Mouse (Mus musculus) megakaryocyte progenitor cell, adult 5-6 weeks (primary cell): ENCODE results near the gene Copz2. TPM values are rescaled to one million over a fixed set of nuclear protein-coding genes. Genes with fewer than 3 reads are reported as not detected.

Experiments used
- ATAC-seq: replicated peaks from 2 replicates; pipeline ENCODE4 v1.8.0; 2016; ENCODE audit warnings: mild to moderate bottlenecking, moderate TSS enrichment, inconsistent platforms; ENCODE audit not compliant: poor library complexity
- total RNA-seq, 2 experiments: library from RNA; stranded (forward) in 1 of 2; stranded (reverse) in 1 of 2; fragments of 157-497, 149-512 nt in 1 of 2; fragments of 200-1000 nt in 1 of 2; gene quantifications; 2 replicates each; pipeline versions ENCODE4 v1.2.3 to v1.2.4; 2015 to 2017

Copz2 gene
- total RNA-seq, 2 experiments from 2014 or later, result 3.3 to 6.5 TPM

DNA sequence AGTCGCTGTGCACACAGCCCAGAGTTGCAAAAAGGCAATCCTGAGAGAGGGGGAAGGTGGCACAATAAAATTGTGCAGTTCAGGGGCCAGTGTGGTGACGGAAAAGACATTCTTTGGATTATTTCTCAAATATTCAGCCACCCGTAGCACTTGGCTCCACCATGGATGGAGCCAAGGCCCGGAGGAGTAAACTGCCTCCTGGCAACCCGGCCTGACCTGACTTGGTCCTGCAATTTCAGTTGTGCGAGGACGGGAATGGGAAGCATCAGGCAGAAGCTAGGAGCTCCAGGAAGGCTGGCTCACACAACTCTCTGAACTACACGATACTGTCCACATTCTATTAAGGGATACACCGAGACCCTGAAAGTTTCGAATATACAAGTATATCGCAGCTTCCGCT, 12.9 kb downstream of the Copz2 start:
- no peak for ATAC-seq

DNA sequence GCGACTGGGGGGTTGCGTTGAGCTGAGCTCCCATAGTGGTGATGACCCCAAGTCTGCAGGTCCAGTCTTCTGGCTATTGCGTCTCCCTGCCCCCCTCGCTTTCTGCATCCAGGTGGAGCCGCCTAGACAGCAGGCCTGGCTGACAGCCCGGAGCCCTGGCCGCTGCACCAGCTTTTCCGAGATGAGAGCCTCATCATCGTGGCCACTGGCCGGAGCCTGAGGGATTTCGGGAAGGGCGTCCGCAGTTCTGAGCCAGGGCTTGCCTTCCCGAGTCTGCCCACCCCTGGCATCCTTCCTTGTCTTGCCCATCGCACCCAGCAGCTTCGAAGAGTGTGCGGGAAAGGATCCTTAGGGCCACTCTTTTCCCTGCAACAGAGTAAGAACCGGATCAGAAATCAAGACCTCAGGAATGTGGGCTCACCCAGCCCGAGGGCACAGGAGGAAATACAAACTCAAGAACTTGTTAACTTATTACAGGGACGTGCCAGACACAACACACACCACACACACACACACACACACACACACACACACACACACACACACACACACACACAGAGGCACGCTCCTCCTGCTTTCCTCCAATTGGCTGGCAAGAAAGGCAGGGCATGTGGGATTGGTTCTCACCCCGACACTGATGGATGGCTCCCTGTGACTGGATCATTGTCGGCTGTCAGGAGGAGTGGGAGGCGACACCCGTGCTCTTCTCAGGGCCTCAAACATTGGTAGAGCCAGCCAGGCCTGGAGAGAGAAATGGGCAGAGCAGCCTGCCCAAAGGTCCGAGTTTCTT, 13.7 kb downstream of the Copz2 start:
- no peak for ATAC-seq

DNA sequence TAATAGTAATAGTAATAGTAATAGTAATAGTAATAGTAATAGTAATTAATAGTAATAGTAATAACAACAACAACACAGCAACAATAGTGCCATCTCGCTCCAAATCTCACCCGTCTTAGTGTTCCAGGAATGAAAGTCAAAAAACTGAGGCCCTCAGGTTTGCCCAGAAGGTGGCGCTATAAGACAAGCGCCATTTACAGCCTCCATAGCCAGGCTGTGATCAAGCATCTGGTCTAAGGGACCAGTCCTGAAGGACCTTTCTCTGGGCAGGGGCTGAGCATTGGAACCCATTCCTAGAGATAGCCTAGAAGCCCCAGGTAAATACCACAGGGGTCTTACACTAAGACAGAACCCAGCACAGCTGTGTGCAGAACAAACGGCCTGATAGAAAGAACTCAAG, 17.5 kb downstream of the Copz2 start:
- peak; percentile 81 for ATAC-seq

DNA sequence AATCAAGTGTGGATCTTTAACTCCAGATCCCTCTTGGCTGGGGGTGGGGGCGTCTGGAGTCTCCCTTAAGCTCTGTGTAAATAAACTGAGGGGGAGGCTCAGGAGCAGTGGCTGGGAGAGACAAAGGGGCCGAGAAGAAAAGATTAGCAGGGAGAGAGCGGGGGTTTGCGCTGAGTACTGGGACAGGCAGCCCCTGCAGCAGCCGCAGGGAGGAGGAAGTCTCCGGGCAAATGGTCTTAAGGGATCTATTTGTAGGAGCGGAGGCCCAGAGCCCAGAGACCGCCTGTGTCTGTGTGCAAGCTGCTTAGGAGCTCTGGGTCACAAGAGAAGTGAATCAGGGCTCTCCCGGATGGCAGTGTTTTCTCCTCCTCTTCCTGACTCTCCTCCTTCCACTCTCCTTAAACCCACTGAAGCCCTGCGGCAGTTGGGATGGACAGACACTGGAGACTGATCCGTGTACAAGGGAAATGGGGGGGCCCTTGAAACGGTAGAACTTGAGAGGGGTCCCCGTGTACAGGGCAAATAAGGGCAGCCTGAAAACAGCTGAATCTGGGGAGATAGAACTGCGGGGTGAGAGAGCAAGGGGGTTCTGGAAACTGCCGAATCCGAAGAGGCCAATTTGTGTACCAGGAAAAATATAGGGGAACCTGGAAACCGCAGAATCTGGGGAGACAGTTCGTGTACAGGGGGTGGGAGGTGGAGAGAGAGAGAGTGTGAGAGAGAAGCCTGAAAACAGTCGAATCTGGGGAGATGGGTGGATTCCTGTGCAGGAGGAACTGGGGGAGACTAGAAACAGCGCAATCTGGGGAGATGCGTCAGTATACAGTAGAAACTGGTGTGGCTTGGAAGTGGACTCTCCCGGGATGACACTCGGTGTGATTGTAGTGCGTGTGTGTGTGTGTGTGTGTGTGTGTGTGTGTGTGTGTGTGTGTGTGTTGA, 23.0 kb downstream of the Copz2 start:
- ATAC-seq, result no peak; the same call in 1 of the 2 replicates

DNA sequence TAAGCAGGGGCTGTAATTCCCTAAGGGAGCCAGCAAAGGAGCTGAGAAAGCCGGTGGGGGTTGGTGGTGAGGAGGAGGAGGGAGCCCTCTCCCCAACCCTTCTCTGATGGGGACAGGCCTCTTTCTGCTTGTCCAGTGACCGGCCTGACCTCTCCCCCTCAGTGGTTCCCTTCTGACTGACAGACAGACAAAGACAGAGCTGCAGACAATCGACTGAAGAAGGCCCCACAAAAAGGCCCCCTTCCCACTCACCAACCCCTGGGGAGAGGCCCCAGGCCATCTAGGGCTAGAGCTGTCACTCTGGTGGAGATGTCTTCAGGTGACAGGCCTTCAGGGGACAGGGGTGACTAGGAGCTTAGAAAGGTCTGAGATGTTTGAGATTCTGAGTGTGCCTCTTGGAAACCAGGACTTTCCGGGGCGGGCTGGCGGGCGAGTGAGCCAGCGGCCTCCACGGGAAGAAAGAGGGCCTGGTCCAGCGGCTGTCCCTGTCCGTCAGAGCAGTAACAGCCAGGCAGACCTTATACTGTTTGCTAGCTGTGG, 24.0 kb downstream of the Copz2 start:
- no peak for ATAC-seq

DNA sequence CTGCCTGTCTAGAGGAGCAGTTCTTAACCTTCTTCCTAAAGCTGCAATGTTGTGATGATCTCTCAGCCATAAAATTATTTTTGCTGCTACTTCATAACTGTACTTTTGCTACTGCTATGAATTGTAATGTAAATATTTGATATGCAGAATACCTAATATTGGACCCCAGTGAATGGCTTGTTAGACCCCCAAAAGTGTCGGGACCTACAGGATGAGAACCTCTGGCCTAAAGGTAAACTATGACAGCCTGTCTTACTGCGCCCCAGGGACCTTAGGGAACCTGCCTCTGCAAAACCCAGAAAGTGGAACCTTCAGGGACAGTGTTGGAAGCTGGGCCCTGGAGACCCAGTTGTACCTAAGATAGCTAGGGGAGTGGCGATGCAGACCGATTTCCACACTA, 25.6 kb downstream of the Copz2 start:
- ATAC-seq, result no peak

DNA sequence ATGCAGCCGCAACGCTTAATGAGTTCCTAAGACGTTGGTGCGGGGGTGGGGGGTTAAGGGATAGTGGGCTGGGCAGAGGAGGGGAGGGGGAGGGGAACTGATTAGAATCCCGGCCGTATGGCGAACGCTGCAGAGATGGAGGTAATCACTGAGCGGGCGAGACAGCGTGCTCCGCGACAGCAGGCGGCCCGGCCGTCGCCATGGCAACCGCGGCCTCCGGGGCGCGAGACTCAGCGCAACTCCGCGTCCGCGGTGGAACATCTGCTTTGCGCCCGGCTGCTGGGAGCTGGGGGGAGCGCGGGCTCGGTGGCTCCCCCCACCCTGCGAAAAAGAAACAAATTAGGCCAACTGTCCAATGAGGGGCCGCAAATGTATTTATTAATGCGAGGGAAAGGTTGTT, 26.1 kb downstream of the Copz2 start:
- ATAC-seq, result peak; percentile 59

DNA sequence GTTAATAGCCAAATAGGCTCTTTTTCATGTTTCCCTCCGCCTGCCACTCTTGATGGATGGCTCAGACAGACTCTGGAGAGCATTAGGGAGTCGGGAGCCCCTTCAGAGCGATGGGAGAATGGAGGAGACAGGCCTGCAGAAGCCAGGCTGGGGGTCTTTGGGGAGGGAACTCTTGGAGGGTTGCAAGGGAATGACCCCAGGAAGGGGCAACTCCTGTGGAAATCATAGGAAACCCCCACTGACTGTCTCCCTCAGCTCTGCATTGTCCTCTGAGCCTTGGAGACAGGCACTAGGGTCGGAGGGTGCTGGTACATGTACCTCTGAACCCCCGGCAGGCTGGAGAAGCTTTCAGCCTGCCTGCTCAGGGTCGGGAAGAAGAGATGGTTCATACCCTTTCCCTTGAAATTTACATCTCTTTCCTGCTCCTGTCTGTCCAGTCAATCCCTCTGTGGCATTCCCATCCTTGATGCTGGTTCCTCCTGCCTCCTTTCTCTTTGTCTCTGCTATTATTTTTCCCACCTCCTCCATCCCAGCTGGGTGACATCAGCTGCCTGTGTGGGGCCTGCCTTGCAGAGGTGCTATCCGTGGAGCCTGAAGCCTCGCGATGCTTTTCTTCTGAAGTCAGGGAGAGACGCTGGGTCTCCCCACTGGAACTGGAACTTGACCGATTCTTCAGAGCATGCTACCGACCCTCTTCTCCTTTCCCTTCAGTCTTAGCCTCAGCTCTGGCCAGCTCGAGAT, 26.8 kb downstream of the Copz2 start:
- ATAC-seq, result no peak

DNA sequence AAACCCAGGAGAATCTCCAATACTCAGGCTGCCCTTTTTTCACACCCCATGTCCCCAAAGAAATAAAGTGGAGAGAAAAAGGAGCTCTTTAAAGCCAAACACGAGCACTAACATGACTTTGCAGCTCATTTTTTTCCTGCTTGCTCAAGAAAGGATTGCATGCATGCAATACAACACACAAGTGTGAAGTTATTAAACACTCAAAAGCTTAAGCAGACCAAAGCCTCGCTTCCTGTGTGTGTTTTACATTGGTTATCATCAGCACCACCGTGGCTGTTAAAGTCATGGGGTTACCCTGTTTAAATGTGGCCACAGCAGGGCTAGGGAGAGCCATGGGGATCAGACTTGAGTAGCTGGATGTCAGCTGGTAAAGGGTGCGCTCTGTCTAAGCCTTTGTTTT, 27.4 kb downstream of the Copz2 start:
- ATAC-seq, result no peak

DNA sequence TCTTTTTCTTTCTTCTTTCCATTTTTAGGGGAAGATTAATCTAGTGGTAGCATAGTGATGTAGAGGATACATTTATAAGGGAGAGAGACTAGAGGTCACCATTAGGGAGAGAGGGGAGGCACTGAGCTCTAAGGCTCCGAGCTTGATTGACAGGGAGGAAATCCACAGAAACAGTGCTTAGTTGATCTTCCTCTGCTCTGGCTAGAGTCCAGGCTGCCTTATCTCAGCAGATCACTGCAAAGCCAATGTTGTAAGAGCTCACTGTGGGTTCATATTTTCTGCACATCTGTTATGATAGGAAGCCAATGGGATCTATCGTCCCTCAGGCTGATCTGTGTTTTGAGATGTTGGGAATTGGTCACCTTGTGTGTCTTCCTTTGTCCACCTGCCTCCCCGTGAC, 29.0 kb downstream of the Copz2 start:
- ATAC-seq, result peak; percentile 76

DNA sequence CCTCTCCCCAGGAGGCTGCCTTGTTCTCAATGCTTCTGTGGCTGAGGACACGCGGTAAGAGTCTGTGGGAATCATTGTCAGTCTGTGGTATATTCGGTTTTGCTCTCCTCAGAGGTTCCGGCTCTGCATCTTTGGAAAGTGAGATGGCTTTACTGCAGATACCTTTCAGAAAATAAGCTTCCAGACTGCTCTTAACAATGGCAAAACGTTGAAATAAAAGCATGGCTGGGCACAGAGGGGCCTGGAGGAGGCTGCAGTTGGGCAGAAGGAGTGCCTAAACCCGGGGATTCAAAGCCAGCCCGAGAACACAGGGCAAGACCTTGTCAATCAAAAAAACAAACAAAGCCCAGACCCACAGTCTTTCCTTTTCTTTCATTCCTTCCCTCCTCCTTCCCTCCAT, 29.7 kb downstream of the Copz2 start:
- no peak for ATAC-seq

DNA sequence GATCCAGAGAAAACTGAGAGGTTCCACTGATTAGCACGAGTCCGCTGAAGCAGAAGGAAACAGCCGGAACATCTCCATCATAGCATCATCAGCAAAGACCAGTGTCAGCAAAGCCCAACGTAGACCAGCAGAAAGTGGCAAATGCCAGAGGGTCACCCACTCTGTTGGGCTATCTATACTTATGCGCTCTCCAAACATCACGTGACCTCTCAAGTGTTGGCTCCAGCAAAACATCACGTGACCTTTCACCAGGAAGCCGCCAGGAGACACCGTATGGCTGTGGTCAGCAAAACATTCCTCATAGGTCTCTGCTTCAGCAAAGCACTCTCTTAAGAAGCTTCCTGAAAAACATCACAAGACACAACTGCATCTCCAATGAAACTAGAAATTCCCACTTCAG, 30.6 kb downstream of the Copz2 start:
- no peak for ATAC-seq

DNA sequence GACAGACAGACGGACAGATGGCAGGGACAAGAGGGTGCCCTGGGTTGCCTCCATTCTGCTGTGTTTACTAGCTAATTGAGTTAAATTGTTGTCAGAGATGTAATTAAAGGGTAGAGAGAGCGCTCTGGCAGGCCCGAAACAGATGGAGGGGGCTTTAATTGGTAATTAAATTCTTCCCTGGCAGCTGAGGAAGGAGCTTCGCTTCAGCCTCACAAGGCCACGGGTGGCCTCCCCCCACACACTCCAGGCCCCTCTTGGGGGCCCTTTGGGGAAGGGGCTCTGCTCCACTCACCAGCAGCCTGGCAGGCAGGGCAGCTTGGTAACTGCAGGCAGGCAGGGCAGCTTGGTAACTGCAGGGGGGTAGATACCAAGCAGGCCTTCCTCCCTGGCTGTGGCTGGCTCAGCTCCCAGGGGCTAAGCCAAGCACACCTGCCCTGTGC, 36.3 kb downstream of the Copz2 start:
- ATAC-seq, result no peak

DNA sequence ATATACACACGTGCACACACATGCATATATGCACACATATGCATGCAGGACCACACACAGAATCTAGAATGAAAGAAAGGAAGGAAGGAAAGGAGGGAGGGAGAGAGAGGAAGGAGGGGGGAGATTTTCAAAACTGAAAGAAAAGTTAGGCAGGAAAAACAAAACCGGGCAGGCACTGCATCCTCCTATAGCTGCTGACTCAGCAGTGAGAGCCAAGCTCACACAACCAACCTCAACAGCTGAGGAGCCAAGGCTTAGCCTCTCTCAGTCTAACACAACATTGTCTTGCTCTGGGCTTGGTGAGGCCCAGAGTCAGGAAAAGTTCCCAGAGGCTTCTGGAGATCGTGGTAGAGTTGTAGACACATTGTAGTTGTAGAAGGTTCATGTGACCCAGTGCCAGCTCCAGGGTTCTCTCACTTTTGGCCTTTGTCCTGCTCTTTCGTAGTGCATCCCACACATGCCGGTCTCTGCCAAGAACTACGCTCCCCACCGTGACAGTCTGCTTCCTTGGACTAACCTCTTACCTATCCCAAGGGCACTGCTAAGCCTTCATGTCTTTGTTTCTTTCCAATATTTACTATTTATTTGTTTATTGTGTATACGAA, 37.4 kb downstream of the Copz2 start:
- ATAC-seq, result no peak

DNA sequence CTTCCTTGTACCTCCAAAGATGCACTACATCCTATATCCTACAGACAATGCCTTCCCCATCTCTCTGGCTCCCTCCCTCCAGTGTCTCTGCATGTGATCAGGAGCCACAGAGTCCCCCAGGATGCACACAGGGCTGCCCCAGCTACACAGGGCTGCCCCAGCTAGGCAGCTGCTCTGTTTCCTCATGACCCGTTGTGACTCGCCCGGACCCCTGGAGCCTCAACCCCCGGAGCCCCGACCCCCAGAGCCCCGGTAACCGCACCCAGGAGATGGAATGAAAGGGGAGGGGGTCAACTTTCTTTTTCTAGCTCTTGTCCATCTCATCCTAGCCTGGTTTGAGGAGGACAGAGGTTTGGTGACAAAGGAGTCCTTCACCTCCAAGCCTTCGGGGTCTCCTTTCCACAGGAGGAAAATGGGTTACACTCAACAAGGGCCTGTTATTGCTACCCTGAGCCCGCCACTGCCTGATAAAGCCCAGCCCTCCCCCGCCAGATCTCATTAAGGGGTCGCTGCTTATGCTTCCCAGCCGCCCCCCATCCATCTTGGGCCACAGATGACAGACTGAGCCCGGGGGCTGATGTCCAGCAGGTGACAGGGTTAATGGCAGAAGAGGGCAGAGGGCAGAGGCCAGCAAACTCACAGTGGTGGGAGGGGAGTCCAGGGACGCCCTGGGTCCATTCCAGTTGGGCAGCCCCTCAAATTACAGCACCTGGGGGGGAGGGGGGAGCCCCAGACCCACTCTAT, 42.3 kb downstream of the Copz2 start:
- no peak for ATAC-seq

DNA sequence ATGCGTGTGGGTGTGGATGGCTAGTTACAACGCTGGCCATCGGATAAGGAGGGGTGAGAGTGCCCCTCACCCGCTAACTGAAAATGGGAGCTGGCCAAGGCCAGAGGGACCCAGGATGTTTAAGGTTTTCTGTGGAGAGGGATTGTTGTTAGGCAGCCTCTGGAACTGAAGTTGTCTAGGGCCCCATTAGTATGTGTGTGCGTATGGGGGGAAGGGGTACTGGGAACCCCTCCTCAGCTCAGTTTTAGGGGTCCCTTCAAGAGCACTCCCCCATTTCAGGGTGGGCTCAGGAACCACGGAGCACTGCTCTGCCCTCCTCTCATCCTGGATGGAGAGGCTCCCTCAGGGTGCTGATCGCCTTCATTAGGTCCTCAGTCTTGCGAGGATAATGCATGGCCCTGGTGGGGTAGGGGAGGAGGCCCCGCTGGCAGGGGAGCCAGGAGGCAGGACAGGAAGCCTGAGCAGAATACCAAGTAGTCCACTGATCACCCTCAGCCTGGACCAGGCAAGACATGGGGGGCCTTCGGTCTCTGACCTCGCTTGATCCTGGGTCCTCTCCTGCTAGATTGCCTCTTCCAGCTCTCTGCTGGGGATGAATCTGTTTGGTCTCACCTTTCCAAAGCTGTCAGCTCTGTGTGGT, 43.7 kb downstream of the Copz2 start:
- no peak for ATAC-seq

DNA sequence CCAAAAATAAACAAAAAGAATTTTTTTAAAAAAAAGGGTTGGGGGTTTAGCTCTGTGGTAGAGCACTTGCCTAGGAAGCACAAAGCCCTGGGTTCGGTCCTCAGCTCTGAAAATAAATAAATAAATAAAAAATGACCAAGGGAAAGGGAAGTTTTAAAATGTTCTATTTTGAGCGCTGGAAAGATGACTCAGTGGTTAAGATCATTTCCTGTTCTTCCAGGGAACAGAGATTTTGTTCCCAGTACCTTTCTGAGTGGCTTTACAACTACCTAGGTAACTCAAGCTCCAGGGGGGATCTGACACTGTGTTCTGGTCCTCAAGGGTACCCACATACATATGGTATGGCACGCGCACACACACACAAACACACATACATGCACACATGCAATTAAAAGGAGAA, 46.2 kb downstream of the Copz2 start:
- ATAC-seq, result no peak

DNA sequence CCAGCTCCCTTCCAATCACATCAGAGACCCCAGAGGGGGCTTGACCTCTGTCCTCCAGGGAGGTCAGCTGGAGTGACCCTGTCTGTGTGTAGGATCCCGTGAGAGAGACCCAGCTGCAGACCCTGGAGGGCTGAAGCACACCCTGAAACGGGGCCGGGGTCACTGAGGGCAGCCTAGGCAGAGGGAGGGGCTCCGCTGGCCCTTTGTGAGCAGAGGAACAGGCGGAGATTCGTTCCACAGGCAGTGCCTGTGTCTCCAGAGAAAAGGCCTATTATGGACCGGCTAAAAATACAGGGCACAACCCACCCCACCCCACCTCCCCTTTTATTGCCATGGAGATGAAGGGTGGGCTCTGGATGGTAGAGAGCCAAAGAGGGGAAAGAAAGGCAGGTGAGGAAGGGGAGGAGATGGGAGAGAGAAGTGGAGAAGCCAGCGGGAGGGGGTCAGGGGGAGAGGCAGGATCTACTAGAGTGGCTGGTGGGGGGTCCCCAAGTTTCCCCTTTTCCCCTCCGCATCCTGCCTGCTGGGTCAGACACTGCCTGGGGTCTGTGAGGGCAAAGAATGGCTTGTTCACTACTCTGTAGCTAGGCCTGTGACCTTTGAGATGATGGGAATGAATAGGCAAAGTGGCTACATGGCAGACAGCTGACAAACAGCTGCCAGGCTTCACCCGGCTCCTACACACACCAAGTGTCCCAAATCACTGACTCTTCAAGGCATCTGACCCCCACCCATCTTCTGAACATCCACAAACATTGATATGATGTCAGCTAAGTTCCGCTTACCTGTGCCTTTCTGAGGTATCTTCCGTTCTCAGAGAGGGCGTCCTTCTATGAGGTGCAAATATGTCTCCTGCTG, 50.0 kb downstream of the Copz2 start:
- ATAC-seq, result no peak

DNA sequence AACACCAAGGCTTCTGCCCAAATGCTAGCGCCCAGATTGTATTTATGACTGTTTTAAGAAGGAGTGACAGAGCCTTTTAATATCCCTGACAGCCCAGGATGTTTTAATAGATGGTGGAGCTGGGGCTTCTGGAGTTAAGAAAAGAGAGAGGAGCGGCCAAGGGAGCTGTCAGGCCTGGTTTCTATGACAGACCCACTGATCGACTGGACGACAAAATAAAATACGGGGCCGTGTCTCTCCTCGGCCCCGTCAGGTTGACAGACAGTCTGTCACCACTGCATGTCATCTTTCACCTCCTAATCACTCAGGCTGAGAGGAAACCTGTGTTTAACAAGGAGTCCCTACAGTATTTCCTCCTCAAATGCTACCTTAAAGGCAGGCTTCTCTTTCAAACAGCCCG, 51.7 kb downstream of the Copz2 start:
- ATAC-seq, result no peak
